Mouse (Mus musculus) embryo, embryonic 9.5 days (tissue): Measurements from ENCODE around the gene Npnt.

Source experiments
- DNase-seq: peaks from one replicate; pipeline ENCODE4 v3.0.0-alpha.2; 2017; ENCODE audit errors: extremely low spot score

Gene Npnt

DNA sequence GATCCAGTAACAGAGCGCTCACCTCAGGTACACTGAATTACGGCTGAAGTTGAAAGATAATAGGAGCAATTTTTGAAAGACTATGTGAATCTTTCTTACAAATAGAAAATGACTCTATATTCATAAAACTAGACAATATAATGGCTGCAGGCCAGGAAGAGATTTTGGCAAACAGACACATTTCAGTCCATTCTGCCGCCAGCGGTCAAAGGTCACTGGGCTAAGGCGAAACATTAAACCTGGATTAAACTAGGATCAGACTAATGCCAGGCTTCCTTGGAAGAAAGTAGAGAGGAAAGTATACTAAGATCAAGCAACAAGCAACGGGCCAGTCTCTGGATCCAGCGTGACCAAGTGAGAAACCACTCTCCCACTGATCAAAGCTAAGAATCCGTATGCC is 11.1 kb downstream of the Npnt start:
- DNase-seq, result no peak

DNA sequence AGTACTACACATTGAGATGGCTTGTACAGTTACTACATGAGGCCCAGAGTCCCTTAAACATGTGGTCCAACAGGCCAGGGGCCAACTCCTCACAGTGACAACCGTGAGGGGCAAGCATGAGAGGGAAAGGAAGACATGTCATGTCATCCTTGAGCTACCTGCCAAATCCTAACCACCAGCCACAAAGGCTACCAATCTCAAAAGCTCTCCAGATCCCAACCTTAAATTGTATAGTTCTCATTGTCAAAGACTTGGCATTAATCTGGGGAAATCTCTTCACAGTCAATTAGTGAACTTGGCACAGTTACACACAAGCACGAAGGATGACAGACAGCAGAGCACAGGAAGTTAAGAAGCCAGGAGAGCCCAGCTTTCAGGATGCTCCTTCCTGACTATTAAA is 15.4 kb downstream of the Npnt start:
- no peak for DNase-seq

DNA sequence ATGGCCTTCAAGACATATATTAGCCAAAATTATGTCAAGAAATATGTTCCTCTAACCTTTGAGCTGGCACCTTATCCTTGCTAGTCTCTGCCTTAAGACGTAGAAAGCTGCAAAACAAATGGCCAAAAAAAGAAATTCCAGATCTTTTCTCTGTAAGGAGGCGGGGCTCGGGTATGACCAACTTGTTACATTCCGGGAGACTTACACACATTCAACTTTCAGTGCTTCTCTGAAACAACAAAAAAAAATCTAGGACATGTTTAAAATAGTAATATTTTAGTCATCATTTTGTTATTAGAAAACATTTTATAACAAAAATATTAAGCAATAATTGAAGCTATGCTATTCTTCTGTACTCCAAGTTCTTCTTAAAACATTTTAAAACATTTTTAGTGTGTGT is 18.6 kb downstream of the Npnt start:
- DNase-seq, result no peak

DNA sequence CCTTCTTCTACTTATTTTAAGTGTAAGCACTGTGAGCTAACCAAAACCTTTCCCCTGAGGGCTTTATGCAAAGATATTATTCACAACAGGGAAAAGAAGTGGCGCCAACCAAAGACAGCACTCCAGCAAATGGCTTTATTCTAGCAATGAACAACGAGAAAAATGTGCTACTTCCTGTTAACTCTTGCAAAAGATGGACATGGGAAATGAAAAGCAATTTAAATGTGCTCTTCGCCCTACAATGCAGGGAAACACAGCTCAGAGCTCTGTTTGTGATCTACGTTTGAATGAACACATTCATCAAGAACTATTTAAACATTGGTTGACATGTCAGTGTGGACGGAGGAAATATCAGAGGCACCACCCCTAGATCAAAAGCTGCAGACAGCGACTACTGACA is 20.2 kb downstream of the Npnt start:
- no peak for DNase-seq

DNA sequence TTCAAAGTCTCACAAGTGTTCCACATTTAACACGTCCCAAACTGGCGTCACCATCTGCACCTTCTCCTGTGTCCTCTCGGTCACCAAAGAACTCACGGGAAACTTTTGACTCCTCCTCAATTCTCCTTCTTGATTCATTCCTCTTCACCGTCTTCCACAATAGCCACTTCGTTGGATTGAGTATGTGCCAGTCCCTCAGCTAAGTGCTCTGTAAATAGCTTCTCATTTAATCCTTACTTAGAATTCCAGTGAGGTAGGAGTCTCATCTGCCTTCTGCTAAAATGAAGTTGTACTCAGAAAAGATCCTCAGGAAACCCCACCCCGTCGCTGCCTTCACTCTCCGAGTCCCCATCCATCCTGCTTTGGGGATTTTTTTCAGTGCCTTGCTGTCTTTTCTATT is 21.9 kb downstream of the Npnt start:
- no peak for DNase-seq

DNA sequence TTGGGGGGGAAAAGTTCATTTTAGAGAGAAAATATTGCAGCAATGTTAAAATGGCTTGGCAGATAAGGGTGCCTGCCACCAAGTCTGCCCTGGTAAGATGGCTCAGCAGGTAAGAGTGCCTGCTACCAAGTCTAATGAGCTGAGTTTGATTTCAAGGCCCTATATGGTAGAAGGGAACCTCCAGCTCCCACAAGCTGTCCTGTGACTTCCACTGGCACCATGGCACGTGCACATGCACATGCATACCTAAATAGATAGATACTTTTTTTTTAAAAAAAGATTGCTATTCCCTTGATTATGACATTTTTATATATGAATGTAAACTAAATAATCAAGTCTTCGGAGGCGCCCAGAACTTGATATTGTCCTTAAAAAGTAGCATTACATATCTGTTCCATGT is 30.3 kb downstream of the Npnt start:
- no peak for DNase-seq

DNA sequence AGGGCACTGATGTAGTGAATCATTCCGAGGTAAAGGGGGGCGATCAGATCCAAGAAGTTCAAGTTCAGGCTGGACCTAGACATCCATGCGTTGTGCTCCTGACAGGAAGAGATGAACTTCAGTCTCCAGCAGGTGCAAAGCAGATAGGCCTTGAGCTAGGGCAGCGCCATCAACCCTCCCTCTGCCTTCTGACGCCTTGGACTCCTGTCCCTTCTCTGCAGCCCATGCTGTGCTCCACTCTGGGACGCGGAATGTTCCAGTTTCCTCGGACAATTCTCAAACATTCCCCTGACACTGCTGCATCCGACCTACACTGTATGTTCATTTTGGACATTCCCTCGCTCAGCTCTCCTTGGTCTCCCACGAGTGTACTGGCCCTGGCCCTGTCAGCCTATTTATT is 30.9 kb downstream of the Npnt start:
- no peak for DNase-seq

DNA sequence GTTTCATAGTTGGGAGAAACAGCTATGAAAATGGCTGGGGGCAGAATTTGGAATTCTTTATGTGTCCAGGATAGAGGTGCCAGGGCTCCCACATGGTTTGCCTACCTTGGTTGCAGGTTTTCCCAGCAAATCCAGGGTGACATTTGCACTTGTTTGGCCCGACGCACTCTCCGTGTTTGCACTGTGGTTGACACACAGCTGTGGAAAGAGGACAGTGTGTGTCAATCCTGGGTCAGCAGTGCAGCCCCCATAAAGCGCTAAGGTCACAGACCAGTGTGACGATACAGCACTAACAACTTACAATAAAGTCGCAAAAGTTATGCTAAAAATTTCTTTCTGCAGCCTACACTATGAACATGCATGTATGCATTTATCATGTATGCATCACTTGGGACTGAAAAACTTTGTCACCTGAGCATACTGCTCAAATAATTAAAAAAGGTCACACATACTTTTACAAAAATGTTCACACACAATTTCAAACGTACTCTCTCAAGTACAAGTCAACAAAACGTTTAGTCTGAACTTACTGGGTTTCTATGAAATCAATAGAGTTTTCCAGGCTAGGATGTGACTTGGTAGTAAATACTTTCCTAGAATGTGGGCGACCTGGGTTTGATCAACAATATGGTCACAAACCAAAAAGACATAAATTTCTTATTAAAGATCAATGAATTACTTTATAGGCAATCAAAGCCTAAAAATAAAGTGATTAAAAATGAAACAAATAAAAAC is 32.6 kb downstream of the Npnt start:
- DNase-seq, result no peak

DNA sequence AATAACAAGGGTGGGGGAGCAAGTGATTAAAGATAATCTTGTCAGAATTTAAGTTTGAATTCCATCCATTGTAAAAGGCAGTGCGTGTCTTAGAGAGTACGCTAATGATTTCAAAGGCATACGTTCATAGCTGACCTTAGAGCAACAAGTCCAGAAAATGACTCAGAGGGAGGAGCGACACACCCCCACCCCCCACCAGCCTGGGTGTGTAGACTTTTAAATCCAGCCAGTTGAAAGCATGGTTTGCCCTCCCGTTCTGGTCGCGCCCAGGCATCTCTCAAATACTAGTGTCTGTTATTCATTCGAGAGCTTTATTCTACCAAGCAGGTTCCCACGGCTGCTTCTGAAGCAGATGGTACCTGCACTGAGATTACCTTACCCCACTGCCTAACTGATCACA is 34.4 kb downstream of the Npnt start:
- no peak for DNase-seq

DNA sequence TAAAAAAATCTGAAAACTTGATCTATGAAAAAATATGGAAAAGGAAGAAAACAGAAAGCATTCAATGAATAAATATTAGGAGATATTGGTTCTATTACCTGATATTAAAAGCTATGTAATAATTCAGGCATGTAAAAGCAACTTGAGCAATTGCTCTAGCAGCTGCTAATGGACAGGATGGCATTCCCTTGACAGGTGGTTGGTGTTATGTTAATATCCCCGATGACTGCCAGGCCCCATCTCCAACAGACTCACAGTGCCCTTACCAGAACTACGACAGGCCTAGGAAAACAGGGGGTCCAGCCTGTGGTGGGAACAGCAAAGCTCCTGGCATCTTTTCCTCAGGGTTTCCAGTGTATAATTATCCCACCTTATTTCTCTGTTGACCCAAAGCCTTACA is 37.7 kb downstream of the Npnt start:
- DNase-seq, result no peak

DNA sequence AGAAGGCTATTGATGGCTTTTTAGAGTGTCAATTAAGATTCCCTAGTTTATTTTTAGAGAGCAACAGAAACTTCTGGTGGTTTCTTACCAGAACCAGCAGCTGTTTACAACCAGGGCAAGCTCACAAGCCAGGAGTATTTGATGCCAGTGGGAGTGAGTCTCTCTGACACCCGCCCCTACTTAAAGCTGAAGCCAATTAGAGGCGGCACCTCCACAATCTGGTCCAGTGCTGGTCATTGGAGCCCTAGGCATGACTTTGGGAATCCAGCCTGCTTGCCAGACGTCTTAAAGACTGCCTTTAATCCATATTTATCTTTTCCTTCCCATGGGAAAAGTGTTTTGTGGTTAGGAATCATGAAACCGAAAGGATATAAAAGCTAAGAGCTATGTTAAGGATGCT is 38.4 kb downstream of the Npnt start:
- no peak for DNase-seq

DNA sequence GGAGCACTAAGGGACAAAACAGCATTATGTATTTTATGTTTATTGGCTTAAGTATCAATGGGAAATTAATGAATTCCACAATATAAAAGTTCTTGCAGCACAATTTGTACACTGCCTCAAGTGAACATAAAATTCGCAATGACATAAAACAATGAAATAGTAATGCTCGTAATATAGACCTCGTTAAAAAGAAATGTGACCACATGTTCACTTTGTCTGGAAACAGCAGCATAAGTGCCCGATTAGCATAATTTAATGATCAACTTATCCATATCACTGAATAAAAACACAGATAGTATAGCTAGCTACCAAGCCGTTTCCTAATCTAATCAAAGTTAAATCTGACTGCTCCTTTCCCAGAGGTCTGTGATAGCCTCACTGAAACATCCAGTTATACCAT is 39.4 kb downstream of the Npnt start:
- no peak for DNase-seq

DNA sequence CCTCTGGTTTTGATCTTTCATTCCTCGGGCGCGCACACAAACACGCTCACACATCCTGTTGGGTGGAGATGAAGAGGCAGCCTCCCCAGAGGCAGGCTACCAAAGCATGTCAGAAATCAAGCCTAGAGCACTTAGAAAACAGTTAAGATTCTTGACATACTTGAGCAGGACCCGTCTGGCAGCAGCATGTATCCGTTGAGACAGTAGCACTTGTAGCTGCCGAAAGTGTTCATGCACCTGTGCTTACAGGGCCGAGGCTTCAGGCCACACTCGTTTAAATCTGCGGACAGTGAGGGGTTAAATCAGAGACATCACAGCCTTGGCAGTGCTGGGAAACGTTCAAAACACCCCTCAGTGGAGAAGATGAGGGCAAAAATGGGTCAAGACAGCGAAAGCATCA is 40.4 kb downstream of the Npnt start:
- no peak for DNase-seq

DNA sequence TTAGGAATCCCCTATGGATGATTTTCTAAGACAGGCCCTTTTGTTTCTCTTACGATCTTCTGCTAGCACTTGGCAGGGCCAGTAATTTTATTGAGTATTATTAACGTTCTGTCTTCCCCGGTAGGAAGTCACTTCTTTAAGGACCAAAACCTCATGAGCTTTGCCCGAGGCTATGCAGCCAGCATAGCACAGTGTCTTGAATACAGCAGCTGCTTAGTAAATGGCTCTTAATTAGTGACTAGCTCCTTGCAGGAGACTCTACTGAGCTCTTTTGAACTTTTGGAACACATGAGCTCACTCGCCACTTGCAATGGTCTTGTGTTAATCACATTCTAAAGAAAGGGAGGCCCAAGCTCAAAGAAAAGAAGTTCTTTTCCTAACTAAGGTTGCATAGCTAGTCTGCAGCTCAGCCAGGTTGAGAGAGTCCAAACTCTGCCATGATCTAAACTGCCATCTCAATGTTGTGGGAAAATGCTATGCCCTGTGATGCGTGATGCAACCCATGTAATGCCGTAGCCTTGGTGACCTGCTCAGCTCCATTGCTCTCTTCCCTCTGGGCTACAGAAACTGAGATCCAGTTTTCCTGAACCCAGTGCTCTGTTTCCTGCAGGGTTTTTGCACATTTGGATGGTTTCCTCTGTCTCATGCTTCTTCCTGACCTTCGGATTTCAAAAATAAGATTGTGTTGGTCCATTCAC is 42.4 kb downstream of the Npnt start:
- no peak for DNase-seq

DNA sequence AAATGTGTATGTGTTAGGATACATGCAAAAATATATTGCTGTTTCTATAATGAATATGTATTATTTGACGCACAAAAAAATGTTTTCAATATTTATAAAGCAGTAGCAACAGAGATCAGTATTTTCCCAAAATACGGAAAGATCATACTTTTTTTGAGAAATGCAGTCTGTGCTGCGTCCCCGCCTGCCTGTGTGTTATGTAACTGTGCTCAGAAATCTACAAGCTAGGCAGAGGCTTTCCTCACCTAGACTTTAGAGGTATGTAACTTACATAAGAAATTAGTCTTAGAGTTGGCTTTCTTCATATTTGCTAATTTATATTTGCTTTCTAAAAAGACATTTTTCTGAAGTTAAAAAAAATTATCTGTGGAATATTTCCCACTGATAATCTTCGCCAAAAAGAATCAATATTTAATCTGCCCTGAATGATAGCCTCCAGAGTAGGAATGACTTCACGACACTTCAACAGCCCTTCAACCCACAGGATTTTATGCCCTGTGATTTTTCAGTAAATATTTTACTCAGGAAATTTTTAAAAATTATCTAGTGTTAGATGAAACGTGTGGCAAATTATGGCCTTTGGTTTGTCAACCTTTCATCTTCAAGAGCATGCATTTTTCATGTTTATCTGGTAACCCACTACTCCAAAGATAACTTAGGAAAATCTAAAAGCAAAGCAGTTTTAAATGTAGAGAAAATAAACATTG is 44.7 kb downstream of the Npnt start:
- no peak for DNase-seq

DNA sequence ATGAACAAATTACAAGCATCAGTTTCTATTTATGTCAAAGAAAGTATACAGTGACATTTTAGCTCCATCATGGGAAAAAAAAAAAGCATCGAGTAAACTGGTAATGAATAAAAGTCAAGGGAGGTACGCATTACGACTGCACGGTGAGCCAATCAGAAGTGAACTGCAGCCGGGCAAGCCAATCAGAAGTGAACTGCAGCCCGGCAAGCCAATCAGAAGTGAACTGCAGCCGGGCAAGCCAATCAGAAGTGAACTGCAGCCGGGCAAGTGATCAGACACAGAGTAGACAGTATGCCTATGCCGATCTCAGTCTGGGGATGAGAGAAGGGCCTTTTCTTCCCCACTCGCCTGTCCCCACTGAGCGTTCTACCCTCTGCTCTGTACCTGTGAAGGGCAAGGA is 46.7 kb downstream of the Npnt start:
- no peak for DNase-seq

DNA sequence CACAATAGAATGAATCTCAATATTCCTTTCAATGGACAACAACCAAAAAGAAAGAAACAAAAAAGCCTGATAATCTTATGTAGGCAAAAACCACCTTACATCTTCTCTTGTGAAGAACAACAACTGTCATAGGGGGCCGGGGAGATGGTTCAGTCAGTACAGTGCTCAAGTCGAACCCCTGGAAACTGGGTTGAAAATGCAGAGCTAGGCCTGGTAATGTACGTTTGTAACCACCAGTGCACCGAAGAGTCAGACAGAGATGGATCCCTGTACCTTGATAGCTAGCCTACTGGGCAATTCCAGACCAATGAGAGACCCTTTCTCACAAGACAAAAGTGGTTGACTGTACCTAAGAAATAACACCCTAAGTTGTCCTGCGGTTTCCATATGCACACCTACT is 47.2 kb downstream of the Npnt start:
- DNase-seq, result no peak

DNA sequence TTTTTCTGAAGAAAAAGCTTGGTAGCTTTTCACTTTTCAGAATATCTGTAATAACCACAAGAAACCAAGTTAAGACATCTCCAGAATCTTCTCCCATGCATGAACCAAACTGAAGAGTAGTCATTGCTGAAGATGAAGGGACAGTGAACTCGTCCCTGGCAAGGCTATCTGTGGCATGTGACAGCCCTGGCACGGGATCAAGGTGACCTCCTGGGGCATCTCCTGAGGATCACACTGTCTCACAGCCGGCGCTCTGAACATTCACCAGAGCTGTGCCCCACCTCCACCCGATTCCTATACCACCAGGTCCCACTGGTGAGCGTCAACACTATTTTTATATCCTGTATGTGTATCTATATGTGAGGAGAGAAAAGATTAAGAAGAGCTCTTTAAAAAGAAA is 47.9 kb downstream of the Npnt start:
- no peak for DNase-seq

DNA sequence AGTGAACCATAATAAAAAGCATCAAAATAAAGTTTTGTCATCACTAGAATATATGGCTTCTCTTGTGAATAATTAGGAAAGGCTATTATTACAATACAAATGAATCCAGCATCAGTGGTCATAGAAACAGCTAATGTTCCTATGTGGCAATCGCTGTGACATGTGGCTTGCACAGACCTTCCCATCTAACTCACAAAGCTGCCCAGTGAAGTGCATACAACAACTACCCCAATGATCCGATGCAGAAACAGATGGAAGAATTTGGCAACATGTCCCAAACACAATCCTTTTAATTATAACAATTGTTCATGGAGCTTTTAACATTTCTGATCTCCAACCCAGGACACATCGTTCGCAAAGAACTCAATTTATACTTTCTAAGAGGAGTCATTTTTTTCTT is 52.2 kb downstream of the Npnt start:
- DNase-seq, result no peak

DNA sequence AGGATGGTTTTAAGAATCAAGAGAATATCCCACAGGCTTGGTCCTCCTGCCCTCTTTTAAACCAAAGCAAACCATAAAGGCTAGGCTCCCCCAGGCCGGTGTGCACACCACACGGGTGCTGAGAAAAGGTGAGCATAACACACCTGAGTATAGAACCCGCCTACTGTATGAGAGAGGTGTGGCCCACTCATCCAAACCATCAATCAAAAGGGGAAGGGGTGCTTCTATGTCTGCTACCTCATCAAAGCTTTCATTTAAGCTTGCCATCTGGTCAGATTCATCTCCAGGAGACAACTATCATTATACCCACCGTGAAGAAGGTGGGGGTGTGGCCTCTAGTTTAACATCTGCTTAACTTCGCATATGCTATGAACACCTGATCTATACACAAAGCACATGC is 52.7 kb downstream of the Npnt start:
- no peak for DNase-seq

DNA sequence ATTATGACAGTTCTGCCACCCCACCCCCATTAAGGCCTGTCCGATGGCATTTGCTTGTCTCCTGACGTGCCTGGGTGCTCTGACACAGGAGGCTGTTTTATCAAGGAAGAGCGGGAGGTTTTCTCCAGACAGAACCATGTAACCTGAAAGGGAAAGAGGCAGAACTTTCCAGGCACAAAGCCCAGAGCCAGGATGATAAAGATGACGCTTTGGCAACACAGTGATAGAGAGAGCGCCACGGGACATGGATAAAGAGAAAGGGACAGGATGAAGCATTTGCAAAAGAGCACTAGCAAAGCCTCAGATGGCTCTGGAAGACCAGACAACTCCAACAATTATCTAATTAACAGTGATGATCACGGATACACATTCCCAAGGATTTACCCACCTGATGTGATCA is 56.0 kb downstream of the Npnt start:
- no peak for DNase-seq

DNA sequence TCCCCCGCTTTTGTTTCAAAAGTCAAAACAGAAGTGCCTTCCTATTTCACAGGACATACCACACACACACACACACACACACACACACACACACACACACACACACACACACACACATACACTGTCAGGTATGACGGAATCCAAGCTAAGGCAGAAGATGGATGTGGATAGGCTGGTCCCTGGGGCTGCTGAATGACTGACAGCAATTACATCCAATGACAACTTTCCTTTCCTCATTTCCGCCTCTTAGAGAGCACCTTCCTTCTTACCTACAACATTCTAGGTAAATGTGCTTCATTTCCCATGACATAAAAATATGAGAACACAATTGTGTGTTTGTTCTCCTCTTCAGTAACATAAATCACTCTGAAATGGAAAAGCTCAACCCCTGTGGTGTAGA is 56.4 kb downstream of the Npnt start:
- no peak for DNase-seq

DNA sequence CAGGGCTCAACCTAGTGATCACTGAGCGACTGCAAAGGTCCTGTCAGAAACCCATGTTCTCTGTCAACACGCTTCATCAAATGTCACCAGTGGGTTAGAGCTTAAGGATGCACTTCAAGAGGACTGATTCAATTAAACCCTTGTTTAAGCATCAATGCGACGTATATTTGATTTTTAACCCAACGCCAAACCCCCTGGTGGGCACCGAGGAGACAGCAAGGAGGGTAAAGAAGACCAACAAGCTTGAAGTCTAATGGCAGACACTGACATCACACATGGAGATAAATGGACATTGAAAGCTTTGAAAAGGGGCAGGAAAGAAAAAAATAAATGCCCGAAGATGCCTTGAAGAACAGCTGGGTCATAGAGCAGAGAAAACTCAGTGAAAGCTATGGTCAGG is 57.0 kb downstream of the Npnt start:
- no peak for DNase-seq
